Mouse (Mus musculus) neural tube, embryonic 15.5 days (tissue): ENCODE measurements around the gene Olfr94. TPM values are rescaled to one million over a fixed set of nuclear protein-coding genes. Genes with fewer than 3 reads are reported as not detected.
"Not testable (repeated sequence)": the region's sequence is repeated elsewhere in the genome, so short reads cannot be mapped to it uniquely, and the experiment has no call there.

Source experiments
- ATAC-seq: fragments of 200-750 bp; cut with Nextera tagmentation; 2 replicates; pipeline ENCODE4 v1.8.0; 2017; ENCODE audit warnings: mild to moderate bottlenecking, moderate TSS enrichment, moderate library complexity; ENCODE audit not compliant: low FRiP score
- H3K27ac ChIP-seq: fragments of 300-500 bp; sonication (generic); replicated peaks from 2 replicates; pipeline ENCODE4 v1.5.1; 2015; ENCODE audit warnings: mild to moderate bottlenecking, inconsistent platforms
- H3K27me3 ChIP-seq: fragments of 300-500 bp; sonication (generic); replicated peaks from 2 replicates; pipeline ENCODE4 v1.6.1; 2015; ENCODE audit warnings: inconsistent platforms
- H3K36me3 ChIP-seq: fragments of 300-500 bp; sonication (generic); 2 replicates; pipeline ENCODE4 v1.6.1; 2015; ENCODE audit warnings: inconsistent platforms
- H3K4me1 ChIP-seq: fragments of 300-500 bp; sonication (generic); 2 replicates; pipeline ENCODE4 v1.6.1; 2015; ENCODE audit warnings: inconsistent platforms
- H3K4me2 ChIP-seq: fragments of 300-500 bp; sonication (generic); 2 replicates; pipeline ENCODE4 v1.6.1; 2015; ENCODE audit warnings: inconsistent platforms, mild to moderate bottlenecking, moderate library complexity
- H3K4me3 ChIP-seq: fragments of 300-500 bp; sonication (generic); replicated peaks from 2 replicates; pipeline ENCODE4 v1.5.1; 2015; ENCODE audit warnings: mild to moderate bottlenecking, inconsistent platforms
- H3K9ac ChIP-seq: fragments of 300-500 bp; sonication (generic); replicated peaks from 2 replicates; pipeline ENCODE4 v1.6.1; 2015; ENCODE audit warnings: mild to moderate bottlenecking, inconsistent platforms
- H3K9me3 ChIP-seq: fragments of 300-500 bp; sonication (generic); replicated peaks from 2 replicates; pipeline ENCODE4 v1.6.1; 2016; ENCODE audit warnings: inconsistent platforms
- WGBS: fragments of 180-500 bp; shearing (Covaris S2); methylation state at CpG from one replicate; pipeline ENCODE4 v1.1.7; 2015; ENCODE audit warnings: mixed read lengths; 5-methylcytosine and 5-hydroxymethylcytosine counted together
- polyA plus RNA-seq: library from polyadenylated mRNA; unstranded; fragments of >200 nt; fragmentation: Nextera tagmentation; extraction: Ambion mirVana; gene quantifications from 2 replicates; pipeline ENCODE4 v1.2.1, GENCODE M21; 2015

Gene Olfr94
- polyA plus RNA-seq = 0.14 and 0.19 TPM in 2 replicates

DNA sequence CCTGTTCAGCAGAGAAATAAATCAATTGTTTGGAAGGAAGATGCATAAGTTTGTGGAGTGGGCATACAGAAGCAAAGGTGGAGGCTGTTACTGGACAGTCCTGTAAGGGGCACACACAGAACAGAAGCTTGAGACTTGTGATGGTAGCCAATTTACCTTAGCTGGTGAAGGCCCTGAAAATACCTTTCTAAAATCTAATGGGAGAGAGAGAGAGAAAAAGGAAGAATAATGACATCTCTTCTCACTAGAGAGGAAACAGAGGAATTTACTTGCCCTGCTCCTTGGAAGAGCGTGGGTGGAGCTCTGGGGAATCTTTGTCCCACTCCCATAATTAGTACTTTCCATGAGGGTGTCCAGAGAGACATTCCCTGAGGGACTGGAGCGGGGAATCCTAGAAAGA, at the start of gene Olfr94:
Olfr94 (minus strand) TSS at position 101 of the 400 bp plus-strand sequence.
- Histone ChIP-seq H3K27ac (no peak within 1 kb of the TSS), H3K9ac (no peak within 1 kb of the TSS), H3K9me3 (no peaks in the 10 kb centered on the region), H3K36me3 (no peaks in the 10 kb centered on the region), H3K4me2 (no peak within 1 kb of the TSS), H3K27me3 (peaks cover 21% of the 10 kb centered on the region), H3K4me1 (peaks cover 16% of the 10 kb centered on the region), H3K4me3 (no peak within 1 kb of the TSS)
- WGBS = 77% methylated on average over 2 of the region's 2 CpGs
- ATAC-seq = no peak

DNA sequence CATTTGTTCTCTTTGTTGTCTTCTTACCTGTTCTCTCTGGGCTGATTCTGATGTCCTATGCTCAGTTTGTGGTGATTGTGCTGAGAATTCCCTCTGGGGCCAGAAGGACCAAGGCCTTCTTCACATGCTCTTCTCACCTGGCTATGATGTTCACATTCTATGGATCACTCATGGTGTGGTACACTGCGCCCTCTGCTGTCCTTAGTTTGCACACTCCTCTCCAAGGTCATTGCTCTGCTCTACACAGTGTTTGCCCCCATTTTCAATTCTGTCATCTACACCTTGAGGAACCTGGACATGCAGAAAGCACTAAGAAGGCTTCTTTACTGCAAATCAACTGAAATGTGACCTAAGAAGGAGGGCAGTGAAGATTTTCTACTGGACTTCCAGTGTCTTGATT, 49.8 kb upstream of the Olfr94 start:
- ATAC-seq = no peak
- H3K36me3 ChIP-seq = no peaks in the 10 kb centered on the region
- no peak overlapping the region for H3K27ac ChIP-seq
- no peaks in the 10 kb centered on the region for H3K27me3 ChIP-seq
- no peaks in the 10 kb centered on the region for H3K9me3 ChIP-seq
- no peak overlapping the region for H3K9ac ChIP-seq
- WGBS = 12% methylated on average over 1 of the region's 1 CpGs
- no peak overlapping the region for H3K4me2 ChIP-seq
- no peaks in the 10 kb centered on the region for H3K4me1 ChIP-seq
- no peak overlapping the region for H3K4me3 ChIP-seq

DNA sequence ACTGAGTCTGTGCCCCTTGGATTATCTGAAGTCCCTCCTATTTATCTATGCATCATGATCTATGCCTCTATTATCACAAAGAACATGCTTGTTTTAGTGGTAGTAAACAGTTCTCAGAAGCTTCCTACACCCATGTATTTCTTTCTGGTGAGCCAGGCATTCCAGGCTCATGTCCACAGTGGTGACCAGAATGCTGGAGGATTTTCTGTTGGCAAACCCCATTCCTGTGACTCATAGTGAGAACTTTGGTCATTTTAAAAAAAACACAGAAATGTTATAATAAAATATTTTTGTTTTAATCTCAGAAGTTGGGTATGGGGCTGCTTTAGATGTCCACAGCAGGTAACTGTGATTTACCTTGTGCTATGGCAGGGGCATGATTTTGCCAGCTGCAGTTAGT, 48.7 kb upstream of the Olfr94 start:
- Histone ChIP-seq H3K4me3 (no peak overlapping the region), H3K4me1 (no peaks in the 10 kb centered on the region), H3K9ac (no peak overlapping the region), H3K9me3 (no peaks in the 10 kb centered on the region), H3K27ac (no peak overlapping the region), H3K4me2 (no peak overlapping the region), H3K36me3 (no peaks in the 10 kb centered on the region), H3K27me3 (no peaks in the 10 kb centered on the region)
- no peak for ATAC-seq

DNA sequence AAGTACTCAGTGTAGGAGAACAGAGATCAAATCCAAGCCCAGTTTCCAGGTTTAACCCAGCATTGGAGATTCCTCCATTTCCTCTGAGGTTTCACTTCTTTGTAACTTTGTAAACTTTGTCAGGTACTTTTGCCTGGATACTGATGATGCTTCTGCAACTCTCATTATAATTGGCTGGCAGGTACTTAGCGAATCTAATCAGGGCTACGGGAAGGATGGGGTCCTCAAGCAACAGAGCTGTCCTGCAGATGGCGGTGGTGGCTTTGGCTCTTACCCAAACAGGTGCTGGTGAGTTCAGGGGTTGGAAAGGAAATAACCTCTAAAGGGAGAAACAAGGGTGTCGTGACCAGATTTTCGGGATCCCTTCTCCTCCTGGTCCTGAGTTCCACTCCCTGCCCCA, 45.9 kb upstream of the Olfr94 start:
- ATAC-seq = peak; percentile 68
- H3K27me3 ChIP-seq = no peaks in the 10 kb centered on the region
- no peak overlapping the region for H3K27ac ChIP-seq
- 36% methylated on average over 5 of the region's 5 CpGs for WGBS
- no peak overlapping the region for H3K4me2 ChIP-seq
- H3K4me1 ChIP-seq = no peaks in the 10 kb centered on the region
- H3K36me3 ChIP-seq = no peaks in the 10 kb centered on the region
- no peak overlapping the region for H3K9ac ChIP-seq
- H3K4me3 ChIP-seq = no peak overlapping the region
- no peaks in the 10 kb centered on the region for H3K9me3 ChIP-seq

DNA sequence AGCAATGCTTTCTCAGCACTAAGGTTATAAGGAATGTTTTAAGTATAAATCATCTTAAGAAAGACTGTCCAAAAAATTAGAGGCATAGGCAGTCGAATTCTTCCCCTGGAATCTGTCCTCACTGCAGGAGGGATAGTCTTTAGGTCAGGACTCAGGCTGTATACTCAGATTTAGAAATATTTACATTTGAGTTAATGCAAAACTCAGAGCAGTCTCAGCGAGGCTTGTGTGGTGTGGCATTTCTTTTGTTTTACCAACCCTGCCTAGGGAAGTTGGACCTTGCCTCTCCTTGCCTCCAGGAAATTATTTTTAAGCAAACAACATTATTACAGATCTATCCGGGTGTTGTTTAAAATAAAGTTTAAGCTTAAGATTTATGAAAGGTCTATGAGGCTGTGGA, 41.4 kb upstream of the Olfr94 start:
- Histone ChIP-seq H3K9ac (no peak overlapping the region), H3K4me1 (no peaks in the 10 kb centered on the region), H3K27me3 (no peaks in the 10 kb centered on the region), H3K4me2 (no peak overlapping the region), H3K27ac (no peak overlapping the region), H3K4me3 (no peak overlapping the region), H3K9me3 (no peaks in the 10 kb centered on the region), H3K36me3 (no peaks in the 10 kb centered on the region)
- 55% methylated on average over 3 of the region's 3 CpGs for WGBS
- no peak for ATAC-seq

DNA sequence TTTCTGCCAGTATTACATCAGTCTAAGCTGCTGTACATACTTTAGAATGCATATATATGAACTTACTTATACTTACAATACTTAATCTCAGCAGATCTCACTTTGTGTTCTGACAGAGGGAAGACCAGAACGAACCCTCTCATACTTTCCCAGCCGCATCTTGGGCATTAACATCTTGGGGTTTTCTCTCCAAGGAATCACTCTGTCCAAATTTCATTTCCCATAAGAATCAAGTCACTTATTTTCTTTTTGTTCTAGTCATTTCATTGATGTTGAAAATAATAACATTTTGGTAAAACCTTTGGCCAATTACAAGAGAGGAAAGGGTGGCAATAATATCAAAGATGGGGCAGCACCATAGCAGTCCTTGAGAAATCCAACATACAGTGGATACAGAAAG, 36.4 kb upstream of the Olfr94 start, which contains the start of gene Olfr97:
Olfr97 (minus strand) TSS at position 101 of the 400 bp plus-strand sequence.
- not testable (repeated sequence) for H3K9me3 ChIP-seq

DNA sequence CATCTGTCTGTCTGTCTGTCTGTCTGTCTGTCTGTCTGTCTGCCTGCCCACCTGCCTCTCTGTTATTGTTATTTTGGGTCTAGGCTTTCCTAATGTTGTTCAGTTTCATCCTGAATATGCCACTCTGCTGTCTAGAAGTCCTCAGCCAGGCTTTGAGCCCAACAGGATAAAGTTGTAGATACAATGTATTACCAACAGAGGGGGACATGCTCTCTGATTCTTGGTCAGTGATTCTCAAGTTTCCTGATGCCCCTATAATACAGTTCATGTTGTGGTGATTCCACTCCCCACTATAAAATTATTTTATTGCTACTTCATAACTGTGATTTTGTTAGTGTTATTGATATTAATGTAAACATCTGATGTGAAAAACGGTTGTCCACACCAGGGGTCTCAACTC, 21.1 kb upstream of the Olfr94 start:
- Histone ChIP-seq H3K27ac (no peak overlapping the region), H3K27me3 (no peaks in the 10 kb centered on the region), H3K9me3 (no peaks in the 10 kb centered on the region; the same call in 1 of the 2 replicates), H3K4me1 (no peaks in the 10 kb centered on the region), H3K36me3 (no peaks in the 10 kb centered on the region), H3K4me3 (no peak overlapping the region), H3K9ac (no peak overlapping the region), H3K4me2 (no peak overlapping the region)
- no peak for ATAC-seq
- WGBS = 20% methylated on average over 1 of the region's 1 CpGs

More for the DNA sequence above, 36.4 kb upstream of the Olfr94 start, which contains the start of gene Olfr97:
- ATAC-seq, H3K36me3 ChIP-seq, H3K4me1 ChIP-seq, H3K27ac ChIP-seq, H3K27me3 ChIP-seq, H3K4me2 ChIP-seq, H3K9ac ChIP-seq, H3K4me3 ChIP-seq: not testable (repeated sequence)
- 96% methylated on average over 2 of the region's 2 CpGs for WGBS

DNA sequence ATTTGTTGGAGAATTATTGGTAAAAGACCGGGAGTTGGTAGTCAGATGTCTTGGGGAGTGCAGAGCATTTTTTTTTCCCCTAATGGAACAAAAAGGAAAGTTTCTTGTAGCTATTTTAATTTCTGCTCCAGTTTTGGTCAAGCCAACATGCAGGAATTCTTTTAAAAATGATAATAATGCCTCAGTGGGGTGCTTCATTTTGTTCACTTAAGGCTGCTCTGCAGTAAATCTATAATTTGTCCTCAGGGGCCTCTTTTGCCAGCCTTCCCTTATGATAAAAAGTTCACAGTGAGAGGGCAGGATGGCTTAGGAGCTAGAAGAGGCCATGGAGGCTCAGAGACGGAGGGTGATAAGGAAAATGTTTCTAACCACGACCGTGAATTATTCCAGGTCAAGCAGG, 19.1 kb upstream of the Olfr94 start, which contains the start of gene Olfr96:
Olfr96 (plus strand) TSS at position 301 of the 400 bp plus-strand sequence.
- no peaks in the 10 kb centered on the region for H3K36me3 ChIP-seq
- no peaks in the 10 kb centered on the region for H3K4me1 ChIP-seq
- no peak for ATAC-seq
- no peaks in the 10 kb centered on the region; the same call in 1 of the 2 replicates for H3K9me3 ChIP-seq
- H3K4me3 ChIP-seq = no peak within 1 kb of the TSS
- 68% methylated on average over 4 of the region's 4 CpGs for WGBS
- H3K27me3 ChIP-seq = no peaks in the 10 kb centered on the region
- H3K4me2 ChIP-seq = no peak within 1 kb of the TSS
- H3K9ac ChIP-seq = no peak within 1 kb of the TSS
- no peak within 1 kb of the TSS for H3K27ac ChIP-seq

DNA sequence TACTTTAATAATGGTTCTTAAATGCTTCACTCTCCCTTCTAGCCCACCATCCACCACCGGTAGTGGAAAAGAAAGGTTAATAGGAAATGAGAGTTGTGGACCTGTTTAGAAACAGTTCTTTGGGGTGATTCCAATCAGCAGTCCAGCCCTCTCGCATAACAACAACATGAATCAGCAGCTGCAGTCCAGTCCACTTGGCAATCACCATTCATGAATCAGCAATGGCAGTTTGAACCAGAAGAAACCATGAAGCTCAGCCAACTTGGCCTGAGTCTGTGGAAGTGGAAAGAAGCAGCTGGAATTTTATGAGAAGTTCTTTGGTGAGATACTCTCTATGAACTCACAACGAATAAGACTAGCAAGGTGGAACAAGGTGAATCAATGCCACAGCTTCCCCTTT, 17.7 kb upstream of the Olfr94 start:
- Histone ChIP-seq H3K27me3 (no peaks in the 10 kb centered on the region), H3K36me3 (no peaks in the 10 kb centered on the region), H3K27ac (no peak overlapping the region), H3K4me1 (no peaks in the 10 kb centered on the region), H3K4me3 (no peak overlapping the region), H3K4me2 (no peak overlapping the region), H3K9ac (no peak overlapping the region), H3K9me3 (no peaks in the 10 kb centered on the region; the same call in 1 of the 2 replicates)
- 92% methylated on average over 3 of the region's 3 CpGs for WGBS
- no peak for ATAC-seq

DNA sequence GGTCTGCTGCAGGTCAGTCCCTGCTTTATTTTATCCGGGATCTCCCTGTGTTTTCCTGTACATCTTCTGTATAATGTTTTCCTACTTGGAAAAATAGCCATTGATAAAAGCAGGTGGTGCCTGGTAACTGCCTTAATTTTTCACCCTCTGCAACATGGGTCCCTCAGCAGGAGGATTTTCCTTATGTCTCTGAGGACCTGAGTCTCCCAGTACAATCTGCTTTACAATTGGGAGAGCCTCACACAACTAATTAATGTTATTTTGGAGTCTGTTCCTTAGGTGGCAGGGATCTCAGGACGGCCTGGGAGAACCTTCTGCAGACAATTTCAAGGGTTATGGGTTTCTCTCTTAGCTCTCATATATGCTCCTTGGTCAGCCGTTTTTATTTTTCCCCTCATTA, 12.2 kb upstream of the Olfr94 start, which contains the start of gene Olfr95:
Olfr95 (minus strand) TSS at position 101 of the 400 bp plus-strand sequence.
- 82% methylated on average over 3 of the region's 3 CpGs for WGBS
- Histone ChIP-seq H3K4me1 (0 out of 2 replicates have a peak, but pooled peaks cover 5% of the 10 kb centered on the region), H3K9ac (no peak within 1 kb of the TSS), H3K36me3 (no peaks in the 10 kb centered on the region), H3K4me3 (no peak within 1 kb of the TSS), H3K27ac (no peak within 1 kb of the TSS), H3K4me2 (no peak within 1 kb of the TSS), H3K9me3 (no peaks in the 10 kb centered on the region; the same call in 1 of the 2 replicates), H3K27me3 (no peaks in the 10 kb centered on the region; the same call in 1 of the 2 replicates)
- no peak for ATAC-seq

DNA sequence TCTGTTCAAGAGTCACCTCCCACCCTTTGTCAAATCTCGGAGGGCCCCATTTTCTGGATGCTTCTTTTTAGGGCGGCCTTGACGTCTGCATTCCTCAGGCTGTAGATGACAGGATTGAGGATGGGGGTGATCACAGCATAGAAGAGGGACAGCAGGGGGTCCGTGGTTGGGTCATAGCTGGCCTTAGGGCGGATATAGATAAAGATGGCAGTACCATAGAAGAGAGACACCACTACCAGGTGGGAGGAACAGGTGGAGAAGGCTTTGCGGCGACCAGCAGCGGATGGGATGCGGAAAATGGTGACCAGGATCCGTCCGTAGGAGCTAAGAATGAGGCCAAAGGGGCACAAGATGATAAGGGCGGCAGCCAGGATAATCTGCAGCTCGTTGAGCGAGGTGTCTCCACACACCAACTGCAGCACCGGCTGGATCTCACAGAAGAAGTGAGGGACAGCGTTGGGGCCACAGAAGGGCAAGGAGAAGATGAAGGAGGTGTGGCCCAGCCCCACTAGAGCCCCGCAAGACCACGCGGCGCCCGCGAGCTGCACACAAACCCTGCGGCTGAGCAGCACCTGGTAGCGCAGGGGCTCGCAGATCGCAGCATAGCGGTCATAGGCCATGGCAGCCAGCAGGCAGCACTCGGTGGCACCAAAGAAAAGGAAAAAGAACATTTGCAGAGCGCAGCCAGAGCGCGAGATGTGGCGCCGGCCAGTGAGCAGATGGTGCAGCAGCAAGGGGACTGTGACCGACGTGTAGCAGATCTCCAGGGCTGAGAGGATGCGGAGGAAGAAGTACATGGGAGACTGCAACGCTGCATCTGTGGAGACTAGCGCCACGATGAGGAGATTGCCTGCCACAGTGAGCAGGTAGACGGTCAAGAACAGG, 10.3 kb upstream of the Olfr94 start:
- 21% methylated on average over 40 of the region's 40 CpGs for WGBS
- Histone ChIP-seq H3K4me2 (peak overlapping the region; percentile 64), H3K4me1 (0 out of 2 replicates have a peak, but pooled peaks cover 5% of the 10 kb centered on the region), H3K9me3 (no peaks in the 10 kb centered on the region), H3K36me3 (no peaks in the 10 kb centered on the region), H3K9ac (peak overlapping the region; percentile 44; the same call in 1 of the 2 replicates), H3K27me3 (no peaks in the 10 kb centered on the region; the same call in 1 of the 2 replicates), H3K27ac (no peak overlapping the region), H3K4me3 (peak overlapping the region; percentile 41)
- peak; percentile 91 for ATAC-seq

DNA sequence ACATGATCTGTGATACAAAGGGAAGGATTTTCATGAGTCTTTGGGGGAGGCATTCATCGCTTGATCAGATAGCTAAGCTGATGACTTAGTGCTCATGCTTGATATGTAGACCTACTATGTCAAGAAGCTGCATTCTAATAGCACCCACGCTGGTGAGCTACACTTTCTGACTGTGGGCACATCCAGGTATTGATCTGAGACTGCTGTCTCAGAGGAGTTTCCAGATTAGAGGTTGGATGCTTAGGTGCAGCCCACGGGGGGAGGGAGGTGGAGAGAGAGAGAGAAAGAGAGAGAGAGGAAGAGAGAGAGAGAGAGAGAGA, 3.1 kb upstream of the Olfr94 start:
- 28% methylated on average over 3 of the region's 3 CpGs for WGBS

More for the DNA sequence above, 3.1 kb upstream of the Olfr94 start:
- Histone ChIP-seq H3K9me3 (no peaks in the 10 kb centered on the region), H3K4me2 (no peak overlapping the region), H3K27ac (no peak overlapping the region), H3K4me1 (no peaks in the 10 kb centered on the region), H3K4me3 (no peak overlapping the region), H3K36me3 (no peaks in the 10 kb centered on the region), H3K9ac (no peak overlapping the region), H3K27me3 (peaks cover 3% of the 10 kb centered on the region; the same call in 1 of the 2 replicates)
- peak; percentile 45 for ATAC-seq
